Mouse (Mus musculus): ENCODE measurements at regions not wholly inside any gene's neighbourhood (a gene's known extent, or its start where the extent isn't known, plus 50 kb on each side); places are given as distances from the start of the nearest gene placed in this dataset.
A peak's percentile ranks its signal among the peaks of the same experiment; 100 is the strongest.

DNA sequence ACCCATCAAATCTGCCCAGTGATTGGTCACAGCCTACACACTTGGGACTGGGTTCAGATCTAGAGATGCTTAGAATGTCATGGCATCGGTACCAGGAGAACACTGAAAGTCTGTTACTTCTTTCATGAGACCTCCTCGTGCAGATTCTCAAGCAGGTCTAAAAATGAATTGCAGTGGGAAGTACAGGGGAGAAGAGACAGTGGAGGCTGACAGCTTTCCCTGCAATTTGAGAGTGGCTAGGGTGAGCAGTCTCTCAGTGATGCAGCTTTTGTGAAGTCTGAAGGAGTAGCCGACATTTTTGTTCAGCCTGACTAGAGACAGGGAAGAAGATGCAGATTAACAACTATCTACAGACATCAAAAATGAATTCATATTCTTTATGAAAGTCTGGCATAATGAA is 112.5 kb downstream of the Fam198b start:
- DNase-seq, result no peak

DNA sequence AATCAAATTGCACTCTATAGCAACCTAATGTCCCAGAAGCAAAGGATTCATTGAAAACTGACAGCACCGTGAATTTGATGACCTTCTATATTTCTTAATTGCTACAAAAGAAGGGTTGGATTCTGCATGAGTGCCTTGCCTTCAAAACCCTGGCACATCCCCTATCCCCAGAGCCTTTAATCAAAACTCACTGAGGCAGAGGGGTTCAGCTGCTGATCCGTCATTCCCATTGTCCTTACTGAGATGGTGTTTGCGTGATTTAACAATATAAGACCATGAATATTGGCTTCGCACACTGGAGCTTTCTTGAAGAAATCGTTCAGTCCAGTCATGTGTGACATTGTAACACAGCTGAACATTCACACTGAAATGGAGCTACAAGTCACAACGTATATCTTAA is 118.0 kb downstream of the Fam198b start:
- DNase-seq, result no peak

DNA sequence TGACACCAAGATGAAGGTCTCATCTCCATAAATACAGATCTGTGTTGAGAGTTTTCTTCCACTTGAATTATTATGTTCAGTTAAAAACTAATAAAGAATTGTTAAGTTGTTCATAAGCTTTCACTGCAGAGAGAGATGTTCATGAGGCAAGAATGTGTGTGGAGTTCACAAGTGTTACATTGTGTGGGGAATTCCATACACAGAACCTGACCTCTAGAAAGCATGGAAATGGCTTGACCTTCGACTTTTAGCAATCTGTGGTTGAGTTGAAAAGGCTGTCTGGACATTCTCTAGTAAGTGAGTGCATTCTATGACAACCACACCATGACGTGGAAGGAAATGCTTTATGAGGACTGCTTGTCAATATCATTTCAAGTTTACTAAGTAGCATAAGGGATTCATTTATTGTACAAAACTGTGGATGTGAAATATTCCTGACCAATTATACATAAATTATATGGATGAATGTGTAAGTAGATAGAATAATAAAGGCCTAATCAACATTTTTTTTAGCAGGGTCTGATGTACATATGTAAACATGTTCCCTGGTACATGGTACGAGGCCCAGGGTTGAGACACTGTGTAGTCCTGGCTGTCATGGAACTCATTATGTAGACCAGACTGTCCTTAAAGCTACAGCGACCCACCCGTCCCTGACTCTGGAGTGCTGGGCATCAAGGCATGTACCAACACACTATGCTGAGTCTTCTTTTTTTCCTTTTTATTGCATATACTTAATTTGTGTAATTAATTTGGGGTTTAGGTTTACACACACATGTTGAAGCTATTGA is 119.2 kb downstream of the Fam198b start:
- no peak for DNase-seq

DNA sequence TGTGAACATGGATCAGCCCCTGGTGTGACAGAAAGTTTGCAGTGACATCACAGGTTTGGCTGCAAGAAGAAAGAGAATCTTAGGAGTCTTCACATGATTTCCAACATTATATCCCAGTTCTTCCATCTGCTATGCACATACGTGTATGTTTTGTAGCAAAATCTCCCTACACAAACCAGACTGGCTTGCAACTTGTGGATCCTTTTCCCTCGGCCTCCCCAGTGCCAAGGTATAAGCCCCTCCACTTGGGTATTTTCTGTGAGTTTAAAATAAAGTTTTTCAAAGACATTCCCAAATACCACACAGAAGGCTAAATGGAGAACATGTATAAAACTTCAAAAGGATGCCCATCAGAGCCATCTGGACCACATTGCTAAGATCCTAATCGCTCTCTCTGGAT is 120.2 kb downstream of the Fam198b start:
- DNase-seq, result no peak

DNA sequence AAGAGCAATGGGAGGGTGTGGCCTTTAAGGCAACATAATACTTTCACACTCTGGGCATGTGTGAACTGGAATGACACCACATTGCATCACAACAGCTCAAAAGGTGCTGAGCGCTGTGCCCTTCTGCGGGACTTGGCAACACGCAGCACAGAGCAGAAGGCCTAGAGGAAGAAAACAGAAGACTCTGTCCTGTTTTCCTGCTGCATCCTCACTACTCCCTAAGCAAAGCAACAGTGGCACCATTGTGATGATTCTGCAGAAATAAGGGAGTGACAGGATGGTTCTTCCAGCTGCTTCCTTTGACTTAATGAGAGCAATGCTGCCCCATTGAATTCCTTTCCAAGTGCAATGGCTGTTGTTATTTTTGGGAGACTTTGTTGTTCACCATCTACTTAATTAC is 120.6 kb downstream of the Fam198b start:
- DNase-seq, result no peak

DNA sequence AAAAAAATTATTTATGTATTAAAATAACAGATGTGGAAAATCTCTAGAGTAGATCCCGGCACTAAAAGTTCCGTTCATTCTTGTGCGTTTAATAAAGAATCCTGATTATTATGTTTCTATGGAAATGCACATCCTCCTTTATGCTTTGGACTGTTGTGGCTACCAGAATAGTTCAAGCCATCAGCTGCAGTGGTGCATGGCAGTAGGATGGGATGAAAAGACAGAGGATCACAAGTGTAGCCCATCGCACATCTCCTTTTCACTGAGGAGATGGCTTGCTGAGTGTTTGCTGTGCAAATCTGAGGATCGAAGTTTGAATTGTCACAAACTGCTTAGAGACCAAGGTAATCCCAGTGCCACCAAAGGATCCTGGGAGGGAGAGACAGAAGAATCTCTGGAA is 121.0 kb downstream of the Fam198b start:
- no peak for DNase-seq

DNA sequence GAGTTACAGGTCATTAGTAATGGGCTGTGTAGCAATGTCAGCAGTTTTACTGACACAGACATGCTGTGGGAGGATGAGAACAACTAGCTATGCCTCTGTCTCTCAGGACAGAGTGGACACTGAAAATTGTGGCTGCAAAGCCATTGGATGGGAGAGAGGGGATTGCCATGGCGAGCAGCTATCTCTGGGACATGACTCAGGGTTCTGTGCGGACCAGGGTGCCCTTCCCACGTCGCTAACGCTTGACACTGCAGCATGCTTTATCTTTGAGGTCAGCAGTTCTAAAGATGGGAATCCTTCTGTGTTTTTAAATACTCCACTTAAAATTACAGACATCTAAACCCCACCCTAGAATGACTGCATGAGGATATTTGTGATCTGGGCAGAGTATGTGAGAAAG is 121.9 kb downstream of the Fam198b start:
- DNase-seq, result no peak

DNA sequence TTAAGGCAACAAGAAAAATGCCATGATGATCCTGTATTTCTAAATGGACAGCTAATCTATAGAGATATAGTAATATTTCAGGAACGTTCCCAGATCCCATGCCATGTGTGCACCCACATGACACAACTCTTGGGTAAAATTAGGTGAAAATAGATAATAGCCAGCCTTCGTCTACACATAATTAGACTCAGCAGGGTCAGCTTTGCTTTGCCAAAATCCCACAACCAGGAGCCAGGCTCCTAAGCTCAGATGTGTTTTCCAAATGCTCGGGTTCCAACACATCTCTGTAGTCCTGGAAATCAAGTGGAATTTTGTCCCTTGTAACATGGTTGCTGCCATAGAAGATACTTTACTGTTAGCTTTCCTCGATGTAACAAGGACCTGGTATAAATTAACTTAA is 122.7 kb downstream of the Fam198b start:
- DNase-seq, result no peak

DNA sequence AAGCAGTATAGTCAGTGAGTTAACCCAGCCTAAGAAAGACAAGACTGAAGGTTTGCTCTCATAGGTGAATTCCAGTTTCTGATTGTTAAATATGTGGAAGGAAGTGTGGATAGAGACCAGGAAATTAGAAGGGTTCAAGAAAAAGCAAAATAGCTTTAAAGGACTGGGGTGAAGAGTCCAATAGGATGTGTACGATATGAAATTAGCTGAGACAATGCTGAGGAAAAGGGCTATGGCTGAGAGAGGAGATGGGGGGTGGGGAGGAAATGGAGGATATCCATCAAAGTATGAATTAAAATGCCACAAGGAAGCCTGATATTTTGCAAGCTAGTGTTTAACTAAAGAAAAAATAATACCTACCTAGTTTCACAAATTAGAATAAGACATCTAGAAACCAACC is 124.9 kb downstream of the Fam198b start:
- DNase-seq, result no peak

DNA sequence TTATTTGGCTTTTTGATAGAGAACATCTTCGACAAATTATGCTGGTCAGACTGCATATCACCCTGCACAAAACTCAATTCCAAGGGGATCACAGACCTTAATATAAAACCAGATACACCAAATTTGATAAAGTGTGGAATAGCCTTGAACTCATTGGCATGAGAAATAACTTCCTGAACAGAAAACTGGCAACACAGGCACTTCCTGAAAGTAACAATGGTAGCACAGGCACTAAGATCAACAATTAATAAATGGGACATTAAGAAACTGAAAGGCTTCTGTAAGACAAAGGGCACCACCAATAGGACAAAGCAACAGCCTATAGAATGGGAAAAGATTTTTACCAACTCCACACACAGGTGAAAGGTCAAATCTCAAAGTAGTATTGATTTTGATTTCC is 141.5 kb downstream of the Fam198b start:
- no peak for DNase-seq

DNA sequence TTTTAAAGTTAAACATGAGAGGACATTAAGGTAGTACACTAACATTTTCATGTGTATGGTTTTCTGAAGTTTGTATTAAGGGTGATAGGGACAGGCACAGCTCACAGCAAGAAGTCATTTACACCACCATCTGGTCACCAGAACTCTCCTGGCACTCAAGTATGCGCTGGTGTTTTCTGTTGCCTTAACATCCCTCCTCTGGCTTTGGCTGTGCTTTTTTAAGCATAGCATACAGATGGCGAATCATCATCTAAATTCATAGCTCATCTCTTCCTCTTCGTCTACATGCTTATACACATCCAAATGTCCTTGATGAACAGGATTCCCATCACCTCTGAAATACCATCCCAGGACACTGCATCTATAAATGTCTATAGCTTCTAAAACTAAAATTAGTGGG is 148.7 kb downstream of the Fam198b start:
- no peak for DNase-seq

DNA sequence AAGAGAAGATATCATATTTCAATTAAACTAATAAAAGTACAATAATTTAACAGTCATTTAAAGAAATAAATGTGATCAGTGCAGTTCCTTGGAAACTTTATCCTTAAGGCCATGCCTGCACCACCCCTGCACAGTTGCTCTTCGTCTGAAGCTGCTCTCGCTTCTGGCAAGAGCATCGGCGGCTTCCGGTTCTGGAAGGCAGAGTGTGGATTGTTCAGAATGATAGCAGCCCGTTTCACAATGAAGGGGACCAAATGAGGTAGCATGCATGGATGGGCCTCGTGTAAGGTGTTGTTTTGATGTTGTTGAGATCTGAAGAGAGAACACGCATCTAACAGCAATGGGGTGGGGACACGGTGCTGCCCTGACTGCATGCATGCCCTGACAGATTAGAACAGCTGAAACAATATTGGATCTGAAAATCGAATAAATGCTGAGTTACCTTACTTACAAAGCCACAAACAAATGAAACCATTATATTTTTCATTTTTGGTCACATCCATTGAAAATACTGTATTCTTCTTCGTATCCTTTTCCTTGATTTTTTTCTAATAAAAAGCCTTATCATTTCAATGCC is 154.3 kb downstream of the Fam198b start:
- DNase-seq, result no peak

DNA sequence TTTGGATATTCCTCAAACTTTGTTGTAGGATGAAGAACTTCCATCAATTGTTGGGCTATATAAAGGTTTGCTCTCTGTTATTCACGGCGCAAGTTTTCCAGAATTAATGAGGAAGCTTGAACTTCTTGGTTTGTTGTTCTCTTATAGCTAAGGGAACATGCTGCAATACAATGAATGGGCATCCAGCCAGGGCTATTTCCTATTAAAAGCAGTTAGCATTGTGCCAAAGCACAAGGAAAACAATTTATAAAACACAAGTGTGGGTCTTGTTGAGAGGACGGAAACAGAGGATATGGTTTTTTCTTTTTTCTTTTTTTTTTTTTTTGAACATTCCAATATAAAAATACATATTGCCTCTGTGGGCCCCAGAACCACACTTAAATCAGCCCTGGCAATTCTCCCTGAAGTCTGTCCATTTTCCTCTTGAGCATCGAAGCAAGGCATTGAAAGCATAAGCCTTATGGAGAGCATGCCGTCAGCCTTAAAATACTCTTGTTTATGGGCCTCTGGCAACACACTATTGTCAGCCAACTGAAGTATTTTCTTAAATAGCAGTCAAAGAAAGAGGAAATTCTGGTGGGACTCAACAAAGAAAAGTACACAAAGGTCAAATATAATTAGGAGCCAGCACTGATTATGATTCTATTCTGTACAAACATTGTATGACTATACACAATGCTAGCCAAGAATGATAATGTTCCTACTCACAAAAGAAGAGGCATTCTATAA is 158.6 kb downstream of the Fam198b start:
- DNase-seq, result peak; percentile 19

DNA sequence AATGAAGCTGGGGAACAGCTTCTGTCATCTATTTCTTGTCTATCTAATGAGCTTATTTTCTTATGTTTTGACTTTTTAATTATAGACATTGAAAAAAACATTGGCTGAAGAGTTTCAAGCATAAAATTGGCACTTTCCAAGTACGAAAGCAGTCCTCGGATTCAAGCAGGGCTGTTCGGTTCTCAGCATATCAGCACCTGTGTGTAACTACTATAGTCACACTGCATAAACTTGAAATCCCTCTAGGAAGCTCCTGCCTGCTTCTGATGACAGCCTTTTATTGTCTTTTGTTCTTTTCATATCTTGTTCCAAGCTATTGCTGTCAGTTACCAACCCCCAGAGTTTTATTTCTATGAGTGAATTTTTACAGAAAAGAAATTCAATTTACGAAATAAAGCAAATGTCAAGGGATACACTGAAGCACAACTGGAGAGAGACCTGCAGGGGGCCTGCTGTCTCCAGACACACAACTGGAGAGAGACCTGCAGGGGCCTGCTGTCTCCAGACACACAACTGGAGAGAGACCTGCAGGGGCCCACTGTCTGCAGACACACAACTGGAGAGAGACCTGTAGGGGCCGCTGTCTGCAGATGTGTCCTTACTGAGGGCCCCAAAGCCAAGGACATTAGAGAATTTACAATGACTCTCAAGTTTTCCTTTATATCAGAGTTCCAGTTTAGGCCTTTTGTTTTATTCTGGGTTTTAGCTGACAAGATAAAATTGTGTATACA is 165.3 kb downstream of the Fam198b start:
- no peak for DNase-seq

DNA sequence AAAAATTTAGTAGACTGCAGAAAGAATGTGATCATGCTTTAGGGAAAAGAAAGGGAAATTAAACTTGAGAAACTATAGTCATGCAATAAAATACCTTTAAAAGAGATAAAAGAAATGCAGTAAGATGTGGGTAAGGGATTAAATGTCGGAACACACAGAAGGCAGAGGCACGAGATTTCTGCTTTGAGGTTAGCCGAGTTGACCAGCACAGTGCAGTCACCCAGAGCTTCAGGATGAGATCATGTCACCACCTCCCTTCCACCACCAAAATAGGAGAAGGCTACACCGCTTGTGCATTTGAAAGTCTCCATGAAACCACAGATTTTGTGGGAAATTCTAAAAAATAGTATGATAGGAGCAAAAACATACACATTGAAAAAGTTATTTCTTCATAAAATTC is 166.6 kb downstream of the Fam198b start:
- no peak for DNase-seq

DNA sequence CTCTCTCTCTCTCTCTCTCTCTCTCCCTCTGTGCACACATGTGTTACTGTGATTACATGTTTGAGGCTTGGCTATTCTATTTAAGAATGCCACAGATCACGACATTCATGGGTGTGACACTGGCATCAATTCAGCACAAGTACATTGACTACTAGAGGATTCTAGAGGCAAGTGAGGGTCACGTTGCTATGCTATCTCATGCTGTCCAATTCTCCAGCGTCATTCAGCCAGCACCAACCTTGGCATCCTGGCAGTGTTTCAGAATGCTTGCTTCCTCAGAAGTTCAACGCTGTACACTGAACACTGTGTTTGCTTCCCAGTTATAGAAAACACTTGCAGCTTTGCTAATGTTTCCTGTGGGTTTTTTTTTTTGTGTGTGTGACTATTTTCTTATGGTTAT is 167.6 kb downstream of the Fam198b start:
- DNase-seq, result peak; percentile 80

DNA sequence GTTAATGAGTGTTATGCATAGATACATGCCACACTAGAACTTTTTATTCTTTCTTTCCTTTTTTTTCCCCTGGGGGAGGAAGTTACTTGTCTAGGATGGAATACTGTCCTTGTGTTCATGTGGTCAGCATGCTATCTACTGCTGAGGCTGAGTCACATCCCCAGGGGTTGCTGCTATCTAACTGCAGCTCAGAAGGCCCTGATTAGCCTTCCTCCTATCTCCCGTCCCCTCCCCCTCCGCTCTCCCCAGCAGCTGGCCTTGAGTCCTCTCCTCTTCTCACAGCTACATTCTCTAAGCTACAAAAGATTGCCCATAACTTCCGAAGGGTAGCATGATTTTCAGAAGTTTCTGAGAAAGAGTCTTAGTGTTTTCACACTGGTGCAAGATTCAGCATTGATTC is 168.5 kb downstream of the Fam198b start:
- peak; percentile 62 for DNase-seq

DNA sequence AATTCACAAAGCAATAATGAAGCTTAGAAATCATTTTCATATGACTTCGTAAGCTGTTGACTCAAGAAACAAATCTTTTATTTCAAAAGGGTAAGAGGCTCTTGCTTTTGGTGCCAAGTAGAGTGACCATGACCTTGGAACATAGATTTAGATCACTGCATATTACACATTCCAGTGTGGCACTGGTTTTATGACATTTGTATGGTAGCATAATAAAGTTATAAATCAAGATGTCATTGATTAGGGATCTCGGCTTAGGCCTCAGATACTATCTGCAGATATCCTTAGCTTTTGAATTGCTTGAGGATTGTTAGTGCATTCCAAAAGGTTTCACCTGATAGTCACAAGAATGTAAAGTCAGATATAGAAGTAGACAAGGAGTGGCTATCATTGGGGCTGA is 169.1 kb downstream of the Fam198b start:
- no peak for DNase-seq

DNA sequence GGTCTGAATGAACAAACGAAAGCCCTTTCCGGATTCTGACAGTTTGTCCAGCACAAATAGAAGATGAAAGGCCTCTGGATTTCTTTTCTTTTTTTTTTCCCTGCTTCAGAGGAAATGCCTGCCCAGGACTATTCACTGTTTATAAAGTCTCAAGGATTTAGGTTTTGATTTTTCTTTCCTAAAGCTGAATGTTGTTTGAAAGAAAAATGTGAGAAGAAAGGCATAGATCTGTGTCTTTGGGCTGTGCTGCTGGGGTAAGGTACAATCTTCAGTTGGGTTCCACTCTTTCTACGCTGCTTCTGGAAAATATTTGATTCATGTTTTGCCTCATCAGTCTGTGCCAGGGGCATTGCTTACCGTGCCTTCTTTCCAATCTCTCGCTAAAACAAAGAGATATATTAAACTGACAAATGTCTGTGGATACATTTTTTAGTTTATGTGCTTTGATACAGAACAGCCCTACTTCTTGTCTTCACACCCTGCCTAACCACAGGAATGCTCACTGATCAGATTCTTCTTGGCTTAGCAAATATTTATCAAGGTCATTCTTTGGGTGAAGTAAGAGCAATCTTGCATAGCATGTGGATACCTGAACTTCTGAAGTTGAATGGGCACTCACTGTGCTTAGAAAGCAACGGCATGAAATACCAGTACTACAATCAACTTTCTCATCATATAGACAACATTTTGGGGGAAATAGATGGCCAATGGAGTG is 172.5 kb downstream of the Fam198b start:
- DNase-seq, result no peak

DNA sequence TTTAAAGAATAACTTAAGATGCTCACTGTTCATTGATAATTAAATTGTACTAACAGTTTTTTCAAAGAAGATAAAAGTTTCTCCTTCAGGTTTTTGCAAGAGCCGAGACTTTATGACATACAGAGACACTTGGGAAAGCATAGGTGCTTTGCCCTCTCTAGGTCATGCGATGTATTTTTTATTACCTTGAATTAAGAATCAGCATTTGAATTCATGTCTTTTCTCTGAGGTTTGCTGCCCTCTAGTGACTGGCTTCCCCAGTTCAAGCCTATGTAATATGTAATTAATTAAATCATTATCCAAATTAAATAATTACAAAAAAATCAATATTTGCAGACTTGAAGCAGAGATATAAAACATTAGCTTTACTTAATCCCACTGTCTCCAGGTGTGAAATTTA is 174.4 kb downstream of the Fam198b start:
- peak; percentile 18 for DNase-seq

DNA sequence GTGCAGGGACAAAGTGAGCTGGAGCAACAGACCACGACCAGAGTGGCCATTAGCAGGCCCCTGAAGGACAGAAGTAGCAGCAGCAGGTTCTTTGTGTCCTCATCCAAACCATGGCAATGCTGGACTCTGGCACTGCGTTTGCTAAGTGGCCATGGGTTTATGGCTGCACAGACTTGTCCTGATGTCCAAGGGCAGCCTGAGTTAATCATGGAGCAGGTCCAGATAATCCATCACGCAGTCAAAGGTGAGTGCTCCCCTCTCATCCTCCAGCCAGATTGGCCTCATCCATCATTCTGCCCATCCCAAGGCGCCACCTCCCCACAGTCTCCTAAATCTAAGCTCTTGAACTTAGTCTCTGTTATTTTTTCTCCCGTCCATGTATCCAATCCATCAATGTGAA is 186.4 kb downstream of the Fam198b start:
- DNase-seq, result peak; percentile 49

DNA sequence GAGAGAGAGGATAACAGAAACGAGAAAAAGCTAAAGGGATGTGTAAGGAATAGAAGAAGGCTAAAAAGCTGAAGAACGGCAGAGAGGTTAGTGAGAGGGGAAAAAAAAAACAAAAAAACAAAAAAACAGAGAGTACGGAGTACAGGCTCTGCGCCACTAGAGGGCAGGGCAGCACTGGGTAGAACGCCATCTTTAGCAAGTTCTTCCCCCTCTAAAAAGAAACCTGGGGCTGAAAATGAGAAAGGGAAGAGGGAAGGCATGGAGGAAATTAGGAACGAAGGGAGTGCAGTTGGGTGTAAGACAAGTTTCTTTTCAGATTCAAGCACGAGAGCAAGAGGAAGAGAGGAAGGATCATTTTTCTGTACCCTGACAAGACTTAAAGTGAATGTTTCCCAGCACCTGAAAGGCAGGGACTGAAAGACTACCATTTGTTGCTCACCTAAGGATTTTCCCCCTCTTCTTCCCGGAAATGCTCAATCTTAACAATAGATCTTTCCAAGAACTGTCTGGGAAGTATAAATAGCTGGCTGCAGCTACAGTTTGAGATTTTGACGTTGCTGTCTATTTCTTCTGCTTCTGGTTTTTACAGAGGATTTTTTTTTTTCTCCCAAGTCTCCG is 195.6 kb downstream of the Fam198b start:
- no peak for DNase-seq
